Comparison of ENCODE assay signal across 7 mouse cellular contexts in the genomic region with DNA sequence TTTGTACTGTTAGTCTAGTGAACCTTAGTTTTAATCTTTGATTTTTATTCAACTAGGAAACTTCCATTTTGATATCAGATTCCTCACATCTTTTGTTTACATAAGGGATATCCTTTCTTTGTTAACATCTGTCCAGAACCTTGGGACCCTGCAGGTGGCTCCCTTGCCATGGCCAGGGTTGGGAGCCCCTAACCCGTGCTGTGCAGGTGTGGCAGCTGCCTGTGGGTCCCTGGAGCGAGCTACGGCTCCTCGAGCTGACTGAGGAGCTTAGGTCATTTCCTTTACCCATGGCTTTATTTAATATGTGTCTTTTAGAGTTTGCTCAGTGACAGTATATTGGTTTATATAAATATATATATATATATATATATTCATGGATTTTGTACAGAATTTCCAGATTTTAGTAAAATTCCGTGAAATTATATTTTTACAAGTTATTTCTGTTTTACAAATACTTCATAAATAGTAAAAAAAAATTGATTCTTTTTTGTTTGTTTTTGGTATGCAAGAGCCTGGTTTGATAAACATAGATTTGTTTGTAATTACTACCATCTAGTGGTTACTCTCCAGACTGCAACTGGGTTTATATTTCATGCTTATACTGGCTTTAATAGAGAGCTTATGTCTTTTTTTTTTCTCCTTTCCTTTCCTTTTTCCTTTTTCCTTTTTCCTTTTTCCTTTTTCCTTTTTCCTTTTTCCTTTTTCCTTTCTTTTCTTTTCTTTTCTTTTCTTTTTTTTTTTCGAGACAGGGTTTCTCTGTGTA. TPM values are rescaled to one million over a fixed set of nuclear protein-coding genes. Genes with fewer than 3 reads are reported as not detected.
DNase-seq lines count a peak whose midpoint lies in the region; ATAC-seq lines count a peak whose summit lies in the region.

No protein-coding gene starts in this region.

- peak; percentile 56 to 88 for DNase-seq in left cerebral cortex, postnatal 14 days (ENCODE audit: low spot score in 2 of 2)
- DNase-seq in left cerebral cortex, postnatal 36 days (ENCODE audit: low spot score in 2 of 2): no peak
- peak; percentile 86 for DNase-seq in NIH3T3 (ENCODE audit: low read depth)
- DNase-seq in embryo, embryonic 9.5 days (ENCODE audit: extremely low spot score): peak; percentile 33
- DNase-seq in thymus, postnatal 25 days: no peak

- intact Hi-C loops in left cerebral cortex, postnatal 14 days (cut with DNase I): loop anchor here (2.0 kb wide), 2 partner anchors 63 to 111 kb away; no protein-coding TSS in a partner anchor
- intact Hi-C loops in left cerebral cortex, postnatal 36 days (cut with DNase I): loop anchor here (5.0 kb wide), 1 partner anchor 64 kb away; no protein-coding TSS in a partner anchor

- ATAC-seq in megakaryocyte-erythroid progenitor cell, adult 5-6 weeks (replicated peaks; ENCODE audit: low FRiP score, low TSS enrichment, poor library complexity, severe bottlenecking): peak; percentile 71
- ATAC-seq in erythroid progenitor cell, adult 5-6 weeks (replicated peaks; ENCODE audit: low FRiP score, poor library complexity, severe bottlenecking): no peak

RNA-seq across cellular contexts. Expression of a gene that starts 37.6 kb away (rescaled TPM):
- 100 to 1,000 TPM; 129 to 134 TPM for total RNA-seq in left cerebral cortex, postnatal 14 days (2021)
- total RNA-seq in left cerebral cortex, postnatal 36 days (2021): 100 to 1,000 TPM; 106 to 115 TPM
- 13.6 and 14.7 TPM in 2 replicates for total RNA-seq in megakaryocyte-erythroid progenitor cell, adult 5-6 weeks (2014; fragmentation: Nextera tagmentation)
- total RNA-seq in megakaryocyte-erythroid progenitor cell, adult 5-6 weeks (2017): 13.8 and 16.2 TPM in 2 replicates
- total RNA-seq in erythroid progenitor cell, adult 5-6 weeks (2015; ENCODE audit: low replicate concordance): 5.8 and 16.8 TPM in 2 replicates
- total RNA-seq in erythroid progenitor cell, adult 5-6 weeks (2017; ENCODE audit: low replicate concordance): 0.68 and 5.1 TPM in 2 replicates

Comparison
In these comparisons a context has a peak if more than half of its experiments do, and no peak if none do; other contexts are left out.
1. DNase-seq: peak in left cerebral cortex, postnatal 14 days (2 of 2), NIH3T3 (single experiment) and embryo, embryonic 9.5 days (single experiment); none in left cerebral cortex, postnatal 36 days (0 of 2) and thymus, postnatal 25 days (single experiment).
2. RNA of a gene that starts 37.6 kb away (total RNA-seq): 129 to 134 TPM in left cerebral cortex, postnatal 14 days and 106 to 115 TPM in left cerebral cortex, postnatal 36 days; 0.68 to 16.8 TPM in erythroid progenitor cell, adult 5-6 weeks and 13.6 to 16.2 TPM in megakaryocyte-erythroid progenitor cell, adult 5-6 weeks; every median in the first group is over 4 times any median in the second.